9 mouse cellular contexts compared by ENCODE assay signal in genomic region chr1:139421521-139421874, GRCm38 (mm10). TPM values are rescaled to one million over a fixed set of nuclear protein-coding genes. Genes with fewer than 3 reads are reported as not detected.
DNase-seq lines count a peak whose midpoint lies in the region; ATAC-seq and TF ChIP-seq lines count a peak whose summit lies in the region.
"Had no signal": no experiment of that assay in that cellular context is flagged by ENCODE, and none has a peak within 500 bp of the region (broad histone marks: within the 10 kb centered on the region; RNA-seq: fewer than 3 reads in every experiment).

No protein-coding gene starts in this region.

- intact Hi-C loops in heart, postnatal 25 days (cut with DNase I), result loop anchor here (2.0 kb wide), 1 partner anchor 33 kb away; the partner anchor contains the start of gene Aspm

- 1% methylated on average over 8 of the region's 8 CpGs for WGBS in heart, embryonic 16.5 days
- WGBS in bone marrow, adult 2 months, result under 1% methylated on average over 8 of the region's 8 CpGs
- WGBS in hindbrain, embryonic 11.5 days, result 7% methylated on average over 8 of the region's 8 CpGs
- WGBS in midbrain, embryonic 10.5 days, result 6% methylated on average over 8 of the region's 8 CpGs

- no peak for TF ChIP-seq POLR2A in bone marrow, adult 2 months (IDR thresholded peaks at IDR 0.05; ENCODE audit: borderline replicate concordance, control insufficient read depth, low read depth, low read length)

- TF ChIP-seq CTCF in bone marrow, adult 2 months (IDR thresholded peaks at IDR 0.05; ENCODE audit: control insufficient read depth, insufficient read depth, low read length), result no peak

- H3K27me3 ChIP-seq in heart, embryonic 16.5 days (ENCODE audit: control insufficient read depth, insufficient read depth, low read length), result no peaks in the 10 kb centered on the region
- no peaks in the 10 kb centered on the region for H3K27me3 ChIP-seq in hindbrain, embryonic 11.5 days (ENCODE audit: control insufficient read depth, insufficient read depth, low read length)
- H3K27me3 ChIP-seq in midbrain, embryonic 10.5 days (ENCODE audit: low read depth, poor library complexity, severe bottlenecking), result no peaks in the 10 kb centered on the region

- peak overlapping the region; percentile 99 for H3K9ac ChIP-seq in heart, embryonic 16.5 days (ENCODE audit: low read length)
- H3K9ac ChIP-seq in hindbrain, embryonic 11.5 days (ENCODE audit: low read depth, low read length), result peak overlapping the region; percentile 97

- H3K4me2 ChIP-seq in heart, embryonic 16.5 days (ENCODE audit: low read depth, low read length), result peak overlapping the region; percentile 83
- H3K4me2 ChIP-seq in hindbrain, embryonic 11.5 days (replicated peaks; ENCODE audit: low read depth, low read length), result peak overlapping the region; percentile 70

- no peaks in the 10 kb centered on the region for H3K36me3 ChIP-seq in heart, embryonic 16.5 days (ENCODE audit: control insufficient read depth, insufficient read depth)
- no peaks in the 10 kb centered on the region for H3K36me3 ChIP-seq in hindbrain, embryonic 11.5 days (ENCODE audit: control insufficient read depth, insufficient read depth, low read length)
- H3K36me3 ChIP-seq in midbrain, embryonic 10.5 days, result peaks cover 12% of the 10 kb centered on the region

- DNase-seq in heart, postnatal 25 days (ENCODE audit: low spot score), result no peak
- no peak for DNase-seq in hindbrain, embryonic 11.5 days (ENCODE audit: low spot score)
- DNase-seq in midbrain, embryonic 10.5 days (ENCODE audit: low spot score), result no peak
- no peak for DNase-seq in adrenal gland, postnatal 4 days (ENCODE audit: low spot score in 2 of 2)
- DNase-seq in layer of hippocampus, adult 18-20 months (ENCODE audit: low spot score in 2 of 2), result no peak
- DNase-seq in urinary bladder, postnatal 14 days (ENCODE audit: low spot score), result no peak

- no peak for ATAC-seq in heart, embryonic 16.5 days (replicated peaks; ENCODE audit: extremely low read depth, insufficient read depth, low FRiP score)
- peak; percentile 31 for ATAC-seq in hindbrain, embryonic 11.5 days (ENCODE audit: low FRiP score)

- H3K27ac ChIP-seq in heart, embryonic 16.5 days (ENCODE audit: low read length), result peak overlapping the region; percentile 93
- no peak overlapping the region; the same call in 1 of the 2 replicates for H3K27ac ChIP-seq in bone marrow, adult 2 months (ENCODE audit: control insufficient read depth, insufficient read depth, low read depth, low read length, poor library complexity)
- H3K27ac ChIP-seq in hindbrain, embryonic 11.5 days (ENCODE audit: low read depth, low read length), result no peak overlapping the region
- H3K27ac ChIP-seq in midbrain, embryonic 10.5 days (replicated peaks), result peak overlapping the region; percentile 98

- no peaks in the 10 kb centered on the region for H3K9me3 ChIP-seq in heart, embryonic 16.5 days (replicated peaks; ENCODE audit: control insufficient read depth, low read length)
- no peaks in the 10 kb centered on the region for H3K9me3 ChIP-seq in hindbrain, embryonic 11.5 days (ENCODE audit: control insufficient read depth, low read length)
- H3K9me3 ChIP-seq in midbrain, embryonic 10.5 days (replicated peaks), result no peaks in the 10 kb centered on the region

- peak overlapping the region; percentile 79 for H3K4me3 ChIP-seq in heart, embryonic 16.5 days (ENCODE audit: low read length)
- peak overlapping the region; percentile 83 for H3K4me3 ChIP-seq in bone marrow, adult 2 months (replicated peaks; ENCODE audit: control insufficient read depth, low read depth, low read length)
- H3K4me3 ChIP-seq in hindbrain, embryonic 11.5 days (ENCODE audit: low read depth, low read length), result peak overlapping the region; percentile 83
- H3K4me3 ChIP-seq in midbrain, embryonic 10.5 days, result peak overlapping the region; percentile 89

- H3K4me1 ChIP-seq in heart, embryonic 16.5 days (ENCODE audit: control insufficient read depth, insufficient read depth, low read length), result peaks cover 25% of the 10 kb centered on the region
- H3K4me1 ChIP-seq in bone marrow, adult 2 months (ENCODE audit: control insufficient read depth, insufficient read depth, low read length), result peaks cover 2% of the 10 kb centered on the region
- peaks cover 12% of the 10 kb centered on the region for H3K4me1 ChIP-seq in hindbrain, embryonic 11.5 days (replicated peaks; ENCODE audit: control insufficient read depth, insufficient read depth, low read length)
- peaks cover 41% of the 10 kb centered on the region for H3K4me1 ChIP-seq in midbrain, embryonic 10.5 days

RNA-seq across cellular contexts. Expression of gene Zbtb41, which starts 0.6 kb away (rescaled TPM):
- polyA plus RNA-seq in heart, embryonic 16.5 days (2015; fragmentation: Nextera tagmentation; extraction: Ambion mirVana), result 6.3 and 7.0 TPM in 2 replicates
- total RNA-seq in heart, postnatal 25 days (2021), result 10 to 100 TPM; 21.5 to 23.1 TPM
- polyA plus RNA-seq in bone marrow, adult 2 months (2011; ENCODE audit: insufficient read depth, insufficient read length, low replicate concordance, missing spikeins), result 1.8 and 4.0 TPM in 2 replicates
- 16.5 and 20.2 TPM in 2 replicates for polyA plus RNA-seq in hindbrain, embryonic 11.5 days (2014; fragmentation: Nextera tagmentation; extraction: Ambion mirVana)
- polyA plus RNA-seq in midbrain, embryonic 10.5 days (2016; fragmentation: Nextera tagmentation; extraction: Ambion mirVana), result 10.6 and 13.6 TPM in 2 replicates
- total RNA-seq in adrenal gland, postnatal 4 days (2021), result 10 to 100 TPM; 31.0 to 38.6 TPM
- total RNA-seq in layer of hippocampus, adult 18-20 months (2021), result 10 to 100 TPM; 28.3 to 32.5 TPM

RNA-seq across cellular contexts. Expression of gene Aspm, which starts 33.1 kb away (rescaled TPM):
- 9.8 and 10.3 TPM in 2 replicates for polyA plus RNA-seq in heart, embryonic 16.5 days (2015; fragmentation: Nextera tagmentation; extraction: Ambion mirVana)
- total RNA-seq in heart, postnatal 25 days (2021), result 1 to 10 TPM in 1 of 2 experiments, under 1 TPM in 1; 0.98 to 1.0 TPM
- 12.3 and 18.4 TPM in 2 replicates for polyA plus RNA-seq in bone marrow, adult 2 months (2011; ENCODE audit: insufficient read depth, insufficient read length, low replicate concordance, missing spikeins)
- polyA plus RNA-seq in hindbrain, embryonic 11.5 days (2014; fragmentation: Nextera tagmentation; extraction: Ambion mirVana), result 25.5 and 31.5 TPM in 2 replicates
- polyA plus RNA-seq in midbrain, embryonic 10.5 days (2016; fragmentation: Nextera tagmentation; extraction: Ambion mirVana), result 21.4 and 23.1 TPM in 2 replicates
- 10 to 100 TPM; 14.1 to 15.1 TPM for total RNA-seq in adrenal gland, postnatal 4 days (2021)
- under 1 TPM; 0.23 to 0.25 TPM for total RNA-seq in layer of hippocampus, adult 18-20 months (2021)

RNA-seq across cellular contexts. Expression of gene Crb1, which starts 44.6 kb away (rescaled TPM):
- 0.12 and 0.27 TPM in 2 replicates for polyA plus RNA-seq in heart, embryonic 16.5 days (2015; fragmentation: Nextera tagmentation; extraction: Ambion mirVana)
- under 1 TPM; 0.25 to 0.52 TPM for total RNA-seq in heart, postnatal 25 days (2021)
- polyA plus RNA-seq in bone marrow, adult 2 months (2011; ENCODE audit: insufficient read depth, insufficient read length, low replicate concordance, missing spikeins), result not detected in 2 replicates
- polyA plus RNA-seq in hindbrain, embryonic 11.5 days (2014; fragmentation: Nextera tagmentation; extraction: Ambion mirVana), result 1.8 and 3.0 TPM in 2 replicates
- 1.2 and 1.9 TPM in 2 replicates for polyA plus RNA-seq in midbrain, embryonic 10.5 days (2016; fragmentation: Nextera tagmentation; extraction: Ambion mirVana)
- total RNA-seq in adrenal gland, postnatal 4 days (2021), result under 1 TPM; 0.14 to 0.20 TPM
- total RNA-seq in layer of hippocampus, adult 18-20 months (2021), result under 1 TPM; 0.56 to 0.74 TPM
- total RNA-seq: neutrophil, adult 5-6 weeks had no signal

Comparison
In these comparisons a context has a peak if more than half of its experiments do, and no peak if none do; other contexts are left out.
1. H3K27ac ChIP-seq: peak in heart, embryonic 16.5 days (single experiment) and midbrain, embryonic 10.5 days (single experiment); none in bone marrow, adult 2 months (single experiment) and hindbrain, embryonic 11.5 days (single experiment).
2. Peak in every context shown above with its lines, with median percentiles within 50 percentile points of each other: H3K4me3 ChIP-seq.